Mouse (Mus musculus) spleen, adult 2 months (tissue): Measurements from ENCODE around the gene Olfr312.

Experiments
- CTCF ChIP-seq: fragments of 200-500 bp; IDR thresholded peaks from 2 replicates; pipeline ENCODE4 v1.5.1; 2011; ENCODE audit warnings: mild to moderate bottlenecking, inconsistent platforms; ENCODE audit not compliant: insufficient read depth, insufficient read length, insufficient replicate concordance; ENCODE audit errors: extremely low read depth
- POLR2A ChIP-seq: fragments of 200-500 bp; IDR thresholded peaks from 2 replicates; pipeline ENCODE4 v1.6.1; 2011; ENCODE audit warnings: low read depth, low read length, inconsistent platforms

- TF ChIP-seq CTCF (no peak), POLR2A (no peak)
Observed at GRCm38 (mm10) chr11:58789532-58789931, 39.5 kb upstream of the Olfr312 start.
